ENCODE assay signal across 32 mouse cellular contexts in the genomic region with DNA sequence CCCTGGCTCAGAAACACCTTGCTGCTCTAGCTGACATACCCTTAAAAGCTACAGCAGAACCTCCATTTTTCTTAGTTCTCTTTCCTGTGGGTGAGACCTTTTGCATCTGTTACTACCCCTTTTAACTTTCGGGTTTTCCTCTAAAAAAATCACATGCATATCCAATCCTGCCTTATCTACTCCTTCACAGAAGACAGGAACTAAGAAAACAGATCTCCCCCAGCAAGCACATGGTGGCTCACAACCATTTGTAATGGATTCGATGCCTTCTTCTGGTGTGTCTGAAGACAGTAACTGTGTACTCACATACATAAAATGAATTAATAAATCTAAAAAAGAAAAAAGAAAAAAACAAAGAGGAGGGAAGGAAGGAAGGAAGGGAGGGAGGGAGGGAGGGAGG.
"Had no signal": no experiment of that assay in that cellular context is flagged by ENCODE, and none has a peak within 500 bp of the region (broad histone marks: within the 10 kb centered on the region; RNA-seq: fewer than 3 reads in every experiment).

No protein-coding gene starts in this region.

- H3K9ac ChIP-seq: limb, embryonic 12.5 days; limb, embryonic 13.5 days; limb, embryonic 15.5 days; liver, embryonic 12.5 days; liver, embryonic 13.5 days; liver, embryonic 14.5 days; liver, embryonic 15.5 days; liver, postnatal 0 days; lung, embryonic 14.5 days; lung, embryonic 15.5 days; midbrain, embryonic 12.5 days; midbrain, embryonic 13.5 days; midbrain, embryonic 15.5 days; neural tube, embryonic 12.5 days had no signal

- H3K27ac ChIP-seq: limb, embryonic 10.5 days; limb, embryonic 12.5 days; limb, embryonic 13.5 days; limb, embryonic 15.5 days; liver, embryonic 12.5 days; liver, embryonic 13.5 days; liver, embryonic 14.5 days; liver, embryonic 15.5 days; lung, embryonic 15.5 days; macrophage; midbrain, embryonic 10.5 days; midbrain, embryonic 12.5 days; midbrain, embryonic 13.5 days; midbrain, embryonic 15.5 days; neural tube, embryonic 12.5 days had no signal

- H3K9me3 ChIP-seq: limb, embryonic 10.5 days; limb, embryonic 12.5 days; limb, embryonic 13.5 days; limb, embryonic 15.5 days; liver, embryonic 12.5 days; liver, embryonic 13.5 days; liver, embryonic 15.5 days; lung, embryonic 15.5 days; megakaryocyte, embryonic 14.5 days; midbrain, embryonic 10.5 days; midbrain, embryonic 12.5 days; midbrain, embryonic 13.5 days; midbrain, embryonic 15.5 days; neural tube, embryonic 12.5 days had no signal

- H3K4me3 ChIP-seq: limb, embryonic 10.5 days; limb, embryonic 12.5 days; limb, embryonic 13.5 days; limb, embryonic 15.5 days; liver, embryonic 12.5 days; liver, embryonic 13.5 days; liver, embryonic 15.5 days; lung, embryonic 15.5 days; megakaryocyte, embryonic 14.5 days; midbrain, embryonic 10.5 days; midbrain, embryonic 12.5 days; midbrain, embryonic 13.5 days; midbrain, embryonic 15.5 days; myocyte; neural tube, embryonic 12.5 days had no signal

- ATAC-seq: liver, embryonic 12.5 days; liver, postnatal 0 days; lung, postnatal 0 days; midbrain, embryonic 13.5 days; midbrain, embryonic 15.5 days; midbrain, embryonic 16.5 days had no signal

- H3K4me1 ChIP-seq: limb, embryonic 10.5 days; limb, embryonic 12.5 days; limb, embryonic 13.5 days; limb, embryonic 15.5 days; liver, embryonic 13.5 days; liver, embryonic 15.5 days; lung, embryonic 15.5 days; megakaryocyte, embryonic 14.5 days; midbrain, embryonic 10.5 days; midbrain, embryonic 12.5 days; midbrain, embryonic 13.5 days; midbrain, embryonic 15.5 days; neural tube, embryonic 12.5 days had no signal

- H3K4me2 ChIP-seq: limb, embryonic 12.5 days; limb, embryonic 13.5 days; limb, embryonic 15.5 days; liver, embryonic 11.5 days; liver, embryonic 12.5 days; liver, embryonic 13.5 days; liver, embryonic 15.5 days; lung, embryonic 14.5 days; lung, embryonic 15.5 days; midbrain, embryonic 11.5 days; midbrain, embryonic 12.5 days; midbrain, embryonic 13.5 days; midbrain, embryonic 15.5 days; neural tube, embryonic 12.5 days had no signal

- H3K27me3 ChIP-seq: limb, embryonic 12.5 days; limb, embryonic 13.5 days; limb, embryonic 15.5 days; liver, embryonic 12.5 days; liver, embryonic 13.5 days; liver, embryonic 15.5 days; lung, embryonic 15.5 days; megakaryocyte, embryonic 14.5 days; midbrain, embryonic 12.5 days; midbrain, embryonic 13.5 days; midbrain, embryonic 15.5 days; neural tube, embryonic 12.5 days had no signal

- DNase-seq: left cerebral cortex, postnatal 4 days; liver; liver, embryonic 13.5 days; liver, postnatal 0 days; lung, adult 18-20 months; lung, adult 2 months; lung, embryonic 14.5 days; lung, postnatal 10 days; lung, postnatal 14 days; lung, postnatal 36 days; lung, postnatal 4 days; midbrain, embryonic 14.5 days had no signal
